Mouse (Mus musculus) urinary bladder, adult 2 months (tissue): ENCODE data around the gene Tdrkh. TPM values are rescaled to one million over a fixed set of nuclear protein-coding genes. Genes with fewer than 3 reads are reported as not detected.

Source experiments
- DNase-seq: peaks from one replicate; pipeline ENCODE4 v3.0.0; 2022; ENCODE audit warnings: low spot score
- polyA plus RNA-seq: library from polyadenylated mRNA; depleted of rRNA; stranded (reverse); fragments of >200 nt; gene quantifications from 2 replicates; pipeline ENCODE4 v1.2.3, GENCODE M21; 2012; rRNA removed

Gene Tdrkh
- 2.2 and 2.3 TPM in 2 replicates for polyA plus RNA-seq

- DNase-seq, result peak; percentile 84
Measured at GRCm38 (mm10) chr3:94413031-94413679, at the start of gene Tdrkh. Gene Tdrkh, plus strand, starts transcription at chr3:94413273.

- peak; percentile 48 for DNase-seq
Measured at GRCm38 (mm10) chr3:94363291-94364153, 49.6 kb upstream of the Tdrkh start.

- no peak for DNase-seq
Measured at GRCm38 (mm10) chr3:94364154-94364526, 48.9 kb upstream of the Tdrkh start.

GRCm38 (mm10) chr3:94366761-94367160, 46.3 kb upstream of the Tdrkh start:
- DNase-seq, result peak; percentile 46

GRCm38 (mm10) chr3:94367511-94367910, 45.6 kb upstream of the Tdrkh start:
- DNase-seq, result no peak

- DNase-seq, result no peak
Measured at GRCm38 (mm10) chr3:94368631-94369030, 44.4 kb upstream of the Tdrkh start.

GRCm38 (mm10) chr3:94369709-94370108, 43.4 kb upstream of the Tdrkh start:
- DNase-seq, result no peak

- peak; percentile 63 for DNase-seq
Measured at GRCm38 (mm10) chr3:94371637-94372036, 41.4 kb upstream of the Tdrkh start.

GRCm38 (mm10) chr3:94372038-94372437, 41.0 kb upstream of the Tdrkh start:
- DNase-seq, result no peak

GRCm38 (mm10) chr3:94372641-94373040, 40.4 kb upstream of the Tdrkh start, which contains the start of gene Rorc:
Gene Rorc, plus strand, starts transcription at chr3:94372794.
- DNase-seq, result peak; percentile 41

GRCm38 (mm10) chr3:94373090-94373489, 40.0 kb upstream of the Tdrkh start:
- DNase-seq, result no peak

GRCm38 (mm10) chr3:94373597-94374011, 39.5 kb upstream of the Tdrkh start:
- DNase-seq, result no peak

GRCm38 (mm10) chr3:94374636-94375035, 38.4 kb upstream of the Tdrkh start:
- no peak for DNase-seq

GRCm38 (mm10) chr3:94375146-94375545, 37.9 kb upstream of the Tdrkh start:
- no peak for DNase-seq

GRCm38 (mm10) chr3:94375861-94376260, 37.2 kb upstream of the Tdrkh start:
- DNase-seq, result no peak

- no peak for DNase-seq
Measured at GRCm38 (mm10) chr3:94377028-94377923, 35.8 kb upstream of the Tdrkh start.

GRCm38 (mm10) chr3:94379831-94380510, 33.1 kb upstream of the Tdrkh start:
- DNase-seq, result no peak

- no peak for DNase-seq
Measured at GRCm38 (mm10) chr3:94382308-94382707, 30.8 kb upstream of the Tdrkh start.

- DNase-seq, result no peak
Measured at GRCm38 (mm10) chr3:94383476-94383875, 29.6 kb upstream of the Tdrkh start.

- DNase-seq, result no peak
Measured at GRCm38 (mm10) chr3:94386671-94387070, 26.4 kb upstream of the Tdrkh start.

- no peak for DNase-seq
Measured at GRCm38 (mm10) chr3:94387391-94387790, 25.7 kb upstream of the Tdrkh start.
